Mouse (Mus musculus): Measurements from ENCODE around the gene Emilin1. TPM values are rescaled to one million over a fixed set of nuclear protein-coding genes. Genes with fewer than 3 reads are reported as not detected.

The Emilin1 gene
- total and polyA plus RNA-seq, 2 experiments from 2014 or later, result 9.3 to 10.5 TPM

GRCm38 (mm10) chr5:30930846-30931245, 17.6 kb downstream of the Emilin1 start:
- 59% methylated on average over 6 of the region's 6 CpGs for WGBS
- Histone ChIP-seq H3K4me3 (ENCODE audit: low read length) (no peak overlapping the region), H3K4me1 (ENCODE audit: insufficient read depth, low read length) (no peaks in the 10 kb centered on the region), H3K27me3 (ENCODE audit: insufficient read depth, low read length) (no peaks in the 10 kb centered on the region), H3K36me3 (ENCODE audit: insufficient read depth, low read length) (no peaks in the 10 kb centered on the region), H3K9ac (replicated peaks; ENCODE audit: low read length) (no peak overlapping the region), H3K4me2 (ENCODE audit: low read depth, low read length) (no peak overlapping the region), H3K27ac (0 out of 2 replicates have a peak overlapping the region, but pooled peaks have one; percentile 11), H3K9me3 (ENCODE audit: low read length) (no peaks in the 10 kb centered on the region)
- TF ChIP-seq CTCF (IDR thresholded peaks at IDR 0.05; ENCODE audit: low read depth), result no peak
- DNase-seq (ENCODE audit: low spot score) (no peak), ATAC-seq (0 out of 2 replicates have a peak, but pooled peaks have one; percentile 15)

- Histone ChIP-seq H3K27me3 (ENCODE audit: insufficient read depth, low read length) (no peaks in the 10 kb centered on the region), H3K4me1 (ENCODE audit: insufficient read depth, low read length) (no peaks in the 10 kb centered on the region), H3K9me3 (ENCODE audit: low read length) (no peaks in the 10 kb centered on the region), H3K27ac (no peak overlapping the region), H3K9ac (replicated peaks; ENCODE audit: low read length) (no peak overlapping the region), H3K36me3 (ENCODE audit: insufficient read depth, low read length) (no peaks in the 10 kb centered on the region), H3K4me3 (ENCODE audit: low read length) (no peak overlapping the region), H3K4me2 (ENCODE audit: low read depth, low read length) (no peak overlapping the region)
- DNase-seq (ENCODE audit: low spot score) (no peak), ATAC-seq (no peak)
- WGBS, result 89% methylated on average over 4 of the region's 4 CpGs
- TF ChIP-seq CTCF (IDR thresholded peaks at IDR 0.05; ENCODE audit: low read depth), result no peak
Observed at GRCm38 (mm10) chr5:30931378-30931777, 18.2 kb downstream of the Emilin1 start.

GRCm38 (mm10) chr5:30933705-30934104, 20.5 kb downstream of the Emilin1 start:
- H3K27me3 ChIP-seq (ENCODE audit: insufficient read depth, low read length), result no peaks in the 10 kb centered on the region
- 72% methylated on average over 5 of the region's 5 CpGs for WGBS
- no peak overlapping the region for H3K27ac ChIP-seq
- ATAC-seq (no peak), DNase-seq (ENCODE audit: low spot score) (no peak)
- no peak for TF ChIP-seq CTCF (IDR thresholded peaks at IDR 0.05; ENCODE audit: low read depth)
- no peak overlapping the region for H3K4me3 ChIP-seq (ENCODE audit: low read length)
- no peaks in the 10 kb centered on the region for H3K9me3 ChIP-seq (ENCODE audit: low read length)
- H3K4me1 ChIP-seq (ENCODE audit: insufficient read depth, low read length), result no peaks in the 10 kb centered on the region
- H3K9ac ChIP-seq (replicated peaks; ENCODE audit: low read length), result no peak overlapping the region
- H3K36me3 ChIP-seq (ENCODE audit: insufficient read depth, low read length), result no peaks in the 10 kb centered on the region
- H3K4me2 ChIP-seq (ENCODE audit: low read depth, low read length), result no peak overlapping the region

GRCm38 (mm10) chr5:30934725-30935461, 21.7 kb downstream of the Emilin1 start:
- no peaks in the 10 kb centered on the region for H3K4me1 ChIP-seq (ENCODE audit: insufficient read depth, low read length)
- H3K4me3 ChIP-seq (ENCODE audit: low read length), result no peak overlapping the region
- peak; percentile 63; the same call in 1 of the 2 replicates for ATAC-seq
- peak; percentile 16; the same call in 1 of the 2 replicates for TF ChIP-seq CTCF (IDR thresholded peaks at IDR 0.05; ENCODE audit: low read depth)
- H3K27me3 ChIP-seq (ENCODE audit: insufficient read depth, low read length), result no peaks in the 10 kb centered on the region
- no peak overlapping the region for H3K27ac ChIP-seq
- H3K9ac ChIP-seq (replicated peaks; ENCODE audit: low read length), result no peak overlapping the region
- H3K36me3 ChIP-seq (ENCODE audit: insufficient read depth, low read length), result no peaks in the 10 kb centered on the region
- no peaks in the 10 kb centered on the region for H3K9me3 ChIP-seq (ENCODE audit: low read length)
- WGBS, result 85% methylated on average over 5 of the region's 5 CpGs
- H3K4me2 ChIP-seq (ENCODE audit: low read depth, low read length), result no peak overlapping the region
- peak; percentile 44 for DNase-seq (ENCODE audit: low spot score)

- ATAC-seq, result no peak
- peak; percentile 39 for TF ChIP-seq CTCF (IDR thresholded peaks at IDR 0.05; ENCODE audit: low read depth)
- H3K27ac ChIP-seq, result no peak overlapping the region
- no peak for DNase-seq (ENCODE audit: low spot score)
- WGBS, result 90% methylated on average over 2 of the region's 2 CpGs
- no peak overlapping the region for H3K9ac ChIP-seq (replicated peaks; ENCODE audit: low read length)
- H3K36me3 ChIP-seq (ENCODE audit: insufficient read depth, low read length), result no peaks in the 10 kb centered on the region
- no peak overlapping the region for H3K4me2 ChIP-seq (ENCODE audit: low read depth, low read length)
- no peaks in the 10 kb centered on the region for H3K27me3 ChIP-seq (ENCODE audit: insufficient read depth, low read length)
- no peak overlapping the region for H3K4me3 ChIP-seq (ENCODE audit: low read length)
- no peaks in the 10 kb centered on the region for H3K9me3 ChIP-seq (ENCODE audit: low read length)
- 0 out of 2 replicates have a peak, but pooled peaks cover 2% of the 10 kb centered on the region for H3K4me1 ChIP-seq (ENCODE audit: insufficient read depth, low read length)
Observed at GRCm38 (mm10) chr5:30943004-30943403, 29.8 kb downstream of the Emilin1 start.

GRCm38 (mm10) chr5:30944344-30944743, 31.1 kb downstream of the Emilin1 start:
- Histone ChIP-seq H3K4me1 (ENCODE audit: insufficient read depth, low read length) (0 out of 2 replicates have a peak, but pooled peaks cover 2% of the 10 kb centered on the region), H3K4me2 (ENCODE audit: low read depth, low read length) (peak overlapping the region; percentile 79), H3K4me3 (ENCODE audit: low read length) (peak overlapping the region; percentile 56), H3K36me3 (ENCODE audit: insufficient read depth, low read length) (no peaks in the 10 kb centered on the region), H3K27ac (0 out of 2 replicates have a peak overlapping the region, but pooled peaks have one; percentile 73), H3K27me3 (ENCODE audit: insufficient read depth, low read length) (no peaks in the 10 kb centered on the region), H3K9me3 (ENCODE audit: low read length) (no peaks in the 10 kb centered on the region), H3K9ac (replicated peaks; ENCODE audit: low read length) (0 out of 2 replicates have a peak overlapping the region, but pooled peaks have one; percentile 73)
- no peak for TF ChIP-seq CTCF (IDR thresholded peaks at IDR 0.05; ENCODE audit: low read depth)
- ATAC-seq (no peak), DNase-seq (ENCODE audit: low spot score) (no peak)
- WGBS, result 83% methylated on average over 6 of the region's 6 CpGs
